ENCODE assay signal across 24 mouse cellular contexts in genomic region chr8:89217689-89218088, GRCm38 (mm10).
DNase-seq lines count a peak whose midpoint lies in the region; ATAC-seq and TF ChIP-seq lines count a peak whose summit lies in the region.
"Had no signal": no experiment of that assay in that cellular context is flagged by ENCODE, and none has a peak within 500 bp of the region (broad histone marks: within the 10 kb centered on the region; RNA-seq: fewer than 3 reads in every experiment).

No protein-coding gene starts in this region.

- no peak for ATAC-seq in heart, embryonic 11.5 days (replicated peaks; ENCODE audit: insufficient number of reproducible peaks, low FRiP score, low TSS enrichment)
- no peak for ATAC-seq in liver, embryonic 11.5 days (replicated peaks; ENCODE audit: low FRiP score)
- peak; percentile 90 for ATAC-seq in liver, postnatal 0 days
- peak; percentile 77 for ATAC-seq in intestine, postnatal 0 days
- ATAC-seq: activated CD4-positive, CD25-positive, alpha-beta regulatory T cell, adult 4 months; CD4-positive, CD25-positive, alpha-beta regulatory T cell, adult 4 months; forebrain, embryonic 13.5 days; Patski had no signal

- no peaks in the 10 kb centered on the region for H3K9me3 ChIP-seq in heart, embryonic 11.5 days (replicated peaks; ENCODE audit: control insufficient read depth, low read length)
- H3K9me3 ChIP-seq in liver, embryonic 11.5 days (ENCODE audit: control insufficient read depth, low read length), result no peaks in the 10 kb centered on the region
- H3K9me3 ChIP-seq in liver, postnatal 0 days (ENCODE audit: low read length), result no peaks in the 10 kb centered on the region
- H3K9me3 ChIP-seq in intestine, postnatal 0 days (ENCODE audit: control insufficient read depth), result no peaks in the 10 kb centered on the region
- H3K9me3 ChIP-seq: embryonic facial prominence, embryonic 10.5 days; embryonic facial prominence, embryonic 12.5 days; forebrain, embryonic 13.5 days had no signal

- no peaks in the 10 kb centered on the region for H3K4me1 ChIP-seq in heart, embryonic 11.5 days (ENCODE audit: control insufficient read depth, insufficient read depth, low read length)
- 0 out of 2 replicates have a peak, but pooled peaks cover 2% of the 10 kb centered on the region for H3K4me1 ChIP-seq in liver, adult 2 months (ENCODE audit: control insufficient read depth, insufficient read depth, low read length)
- no peaks in the 10 kb centered on the region for H3K4me1 ChIP-seq in liver, embryonic 11.5 days (replicated peaks; ENCODE audit: control insufficient read depth, insufficient read depth, low read length)
- peaks cover 8% of the 10 kb centered on the region for H3K4me1 ChIP-seq in liver, postnatal 0 days (ENCODE audit: insufficient read depth)
- no peaks in the 10 kb centered on the region for H3K4me1 ChIP-seq in intestine, postnatal 0 days (replicated peaks; ENCODE audit: control insufficient read depth, insufficient read depth, low read length)
- H3K4me1 ChIP-seq: embryonic facial prominence, embryonic 10.5 days; embryonic facial prominence, embryonic 12.5 days had no signal

- 83% methylated on average over 2 of the region's 2 CpGs for whole genome bisulfite sequencing in heart, embryonic 11.5 days (ENCODE audit: insufficient replicate concordance)
- WGBS in liver, adult 2 months, result 77% methylated on average over 2 of the region's 2 CpGs
- WGBS in liver, embryonic 11.5 days, result 76% methylated on average over 2 of the region's 2 CpGs
- WGBS in liver, postnatal 0 days (ENCODE audit: insufficient replicate concordance), result 59% methylated on average over 2 of the region's 2 CpGs
- 60% methylated on average over 2 of the region's 2 CpGs for WGBS in intestine, postnatal 0 days

- TF ChIP-seq POLR2A in liver, adult 2 months (IDR thresholded peaks at IDR 0.05; ENCODE audit: extremely low read depth, insufficient read depth, low read length), result no peak

- no peak overlapping the region for H3K9ac ChIP-seq in heart, embryonic 11.5 days (ENCODE audit: low read depth, low read length)
- H3K9ac ChIP-seq in liver, adult 2 months (ENCODE audit: low read depth, low read length), result no peak overlapping the region
- H3K9ac ChIP-seq in liver, embryonic 11.5 days (ENCODE audit: low read depth, low read length), result no peak overlapping the region
- no peak overlapping the region for H3K9ac ChIP-seq in liver, postnatal 0 days (replicated peaks)
- H3K9ac ChIP-seq in intestine, postnatal 0 days (ENCODE audit: low read depth, low read length), result no peak overlapping the region
- H3K9ac ChIP-seq: embryonic facial prominence, embryonic 12.5 days; forebrain, embryonic 13.5 days had no signal

- no peaks in the 10 kb centered on the region for H3K27me3 ChIP-seq in heart, embryonic 11.5 days (ENCODE audit: control insufficient read depth, insufficient read depth, low read length)
- no peaks in the 10 kb centered on the region for H3K27me3 ChIP-seq in liver, adult 2 months (ENCODE audit: control insufficient read depth, insufficient read depth, low read length)
- no peaks in the 10 kb centered on the region for H3K27me3 ChIP-seq in liver, embryonic 11.5 days (replicated peaks; ENCODE audit: control insufficient read depth, insufficient read depth, low read length)
- no peaks in the 10 kb centered on the region for H3K27me3 ChIP-seq in liver, postnatal 0 days (ENCODE audit: insufficient read depth, low read length)
- no peaks in the 10 kb centered on the region for H3K27me3 ChIP-seq in intestine, postnatal 0 days (replicated peaks; ENCODE audit: control insufficient read depth, insufficient read depth, low read length)
- H3K27me3 ChIP-seq: CH12.LX; embryonic facial prominence, embryonic 12.5 days; forebrain, embryonic 13.5 days had no signal

- H3K4me2 ChIP-seq in heart, embryonic 11.5 days, result no peak overlapping the region
- H3K4me2 ChIP-seq in liver, embryonic 11.5 days, result no peak overlapping the region
- no peak overlapping the region for H3K4me2 ChIP-seq in liver, postnatal 0 days (ENCODE audit: low read depth, low read length)
- no peak overlapping the region for H3K4me2 ChIP-seq in intestine, postnatal 0 days (replicated peaks; ENCODE audit: low read depth)
- H3K4me2 ChIP-seq: embryonic facial prominence, embryonic 12.5 days; forebrain, embryonic 13.5 days had no signal

- H3K79me2 ChIP-seq in liver, adult 2 months (ENCODE audit: control insufficient read depth, insufficient read depth, low read length), result no peaks in the 10 kb centered on the region

- H3K27ac ChIP-seq in heart, embryonic 11.5 days (ENCODE audit: low read depth, low read length), result no peak overlapping the region
- H3K27ac ChIP-seq in liver, adult 2 months (replicated peaks; ENCODE audit: insufficient read depth, low read depth, low read length), result no peak overlapping the region
- no peak overlapping the region for H3K27ac ChIP-seq in liver, embryonic 11.5 days (ENCODE audit: low read depth, low read length)
- H3K27ac ChIP-seq in liver, postnatal 0 days (ENCODE audit: low read depth), result peak overlapping the region; percentile 76
- H3K27ac ChIP-seq in intestine, postnatal 0 days (ENCODE audit: low read depth, low read length), result no peak overlapping the region
- H3K27ac ChIP-seq: embryonic facial prominence, embryonic 10.5 days; embryonic facial prominence, embryonic 12.5 days; forebrain, embryonic 13.5 days had no signal

- peak; percentile 78 for DNase-seq in heart, adult 11 months
- DNase-seq in liver, adult 2 months (ENCODE audit: extremely low read depth, low read depth, low spot score), result peak; percentile 48
- no peak for DNase-seq in liver, embryonic 11.5 days (ENCODE audit: low spot score)
- peak; percentile 33 for DNase-seq in liver, postnatal 0 days
- DNase-seq in liver, result no peak
- DNase-seq: adrenal gland, adult 8-10 months; adrenal gland, postnatal 14 days; adrenal gland, postnatal 36 days; B cell, adult 2 months; cerebellum, adult 11-12 months; cerebellum, adult 2 months; cerebellum, adult 9-10 months; cerebellum, postnatal 10 days; cerebellum, postnatal 25 days had no signal

- no peak for TF ChIP-seq CTCF in liver, adult 2 months (IDR thresholded peaks at IDR 0.05; ENCODE audit: low read depth, low read length)
- no peak for TF ChIP-seq CTCF in liver, postnatal 0 days (IDR thresholded peaks at IDR 0.05; ENCODE audit: low read depth)
- no peak for TF ChIP-seq CTCF in intestine, postnatal 0 days (IDR thresholded peaks at IDR 0.05; ENCODE audit: low read depth)

- H3K36me3 ChIP-seq in heart, embryonic 11.5 days (ENCODE audit: control insufficient read depth, insufficient read depth, low read length), result no peaks in the 10 kb centered on the region
- H3K36me3 ChIP-seq in liver, adult 2 months (ENCODE audit: control insufficient read depth, insufficient read depth, low read length), result no peaks in the 10 kb centered on the region
- no peaks in the 10 kb centered on the region for H3K36me3 ChIP-seq in liver, embryonic 11.5 days (ENCODE audit: control insufficient read depth, insufficient read depth, low read length)
- no peaks in the 10 kb centered on the region for H3K36me3 ChIP-seq in liver, postnatal 0 days (replicated peaks; ENCODE audit: insufficient read depth, low read length)
- no peaks in the 10 kb centered on the region for H3K36me3 ChIP-seq in intestine, postnatal 0 days (ENCODE audit: control insufficient read depth, insufficient read depth)
- H3K36me3 ChIP-seq: embryonic facial prominence, embryonic 10.5 days; embryonic facial prominence, embryonic 12.5 days; G1E had no signal

- TF ChIP-seq EP300 in liver, postnatal 0 days (IDR thresholded peaks at IDR 0.05; ENCODE audit: low read depth), result peak; percentile 76

- H3K4me3 ChIP-seq in heart, embryonic 11.5 days (ENCODE audit: low read depth, low read length), result no peak overlapping the region
- no peak overlapping the region for H3K4me3 ChIP-seq in liver, adult 2 months (ENCODE audit: insufficient read depth, low read depth, low read length)
- H3K4me3 ChIP-seq in liver, embryonic 11.5 days (ENCODE audit: low read depth, low read length), result no peak overlapping the region
- H3K4me3 ChIP-seq in liver, postnatal 0 days (ENCODE audit: low read depth, low read length), result no peak overlapping the region
- no peak overlapping the region for H3K4me3 ChIP-seq in intestine, postnatal 0 days (ENCODE audit: low read depth, low read length)
- H3K4me3 ChIP-seq: embryonic facial prominence, embryonic 10.5 days; embryonic facial prominence, embryonic 12.5 days; forebrain, embryonic 13.5 days had no signal

Comparison
In these comparisons a context has a peak if more than half of its experiments do, and no peak if none do; other contexts are left out.
1. DNase-seq: peak in heart, adult 11 months (single experiment), liver, adult 2 months (single experiment) and liver, postnatal 0 days (single experiment); none in liver, embryonic 11.5 days (single experiment) and liver (single experiment).
2. ATAC-seq: peak in liver, postnatal 0 days (single experiment) and intestine, postnatal 0 days (single experiment); none in heart, embryonic 11.5 days (single experiment) and liver, embryonic 11.5 days (single experiment).